In the genomic region with DNA sequence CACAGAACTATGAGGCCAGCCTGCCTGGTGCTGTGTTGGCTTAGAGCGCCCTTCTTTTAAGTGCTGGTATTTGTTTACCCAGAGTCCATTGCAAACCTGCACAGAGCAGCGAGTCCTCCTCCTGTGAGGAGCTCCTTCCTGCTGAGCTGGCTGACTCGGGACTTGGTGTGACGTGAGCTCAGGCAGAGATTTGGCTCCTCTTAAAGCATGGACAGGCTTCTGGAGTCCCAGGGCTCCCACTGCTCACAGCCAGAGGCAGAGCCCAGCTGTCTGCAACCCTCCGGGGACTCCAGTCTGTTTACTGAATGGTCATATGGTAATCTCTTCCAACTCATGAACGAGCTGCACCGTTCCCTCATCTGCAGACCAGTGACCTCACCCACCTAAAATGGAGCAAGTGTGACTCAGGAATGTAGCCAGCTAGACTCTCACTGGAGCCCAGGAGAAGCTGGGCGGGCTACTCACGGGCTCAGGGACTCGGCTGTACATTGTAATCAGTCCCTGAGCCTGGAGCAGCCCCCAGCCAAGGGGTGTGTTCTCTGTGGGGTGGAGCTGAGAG, we compare ENCODE assay signal across 8 mouse cellular contexts.
A peak's percentile ranks its signal among the peaks of the same experiment; 100 is the strongest.
DNase-seq lines count a peak whose midpoint lies in the region; ATAC-seq and TF ChIP-seq lines count a peak whose summit lies in the region.

No protein-coding gene starts in this region.

- in situ Hi-C loops in ES-E14 (cut with MboI; ENCODE audit: low sequenced_read_pairs in 2 of 2, unreplicated experiment in 2 of 2), result no loop called here

- no peak for DNase-seq in ES-E14 (ENCODE audit: low read depth, low spot score)
- peak; percentile 25 for DNase-seq in hindbrain, embryonic 10.5 days (ENCODE audit: low spot score)
- DNase-seq in limb, embryonic 14.5 days (ENCODE audit: low spot score), result peak; percentile 74
- peak; percentile 76 for DNase-seq in yolk sac, embryonic 10.5 days (ENCODE audit: low spot score)
- DNase-seq in layer of hippocampus, adult 18-20 months (ENCODE audit: low spot score in 2 of 2), result no peak

- peaks cover 15 to 18% of the 10 kb centered on the region in 2 experiments; a peak in 3 of 4 replicates for H3K4me1 ChIP-seq in ES-E14 (ENCODE audit: control insufficient read depth in 2 of 2, insufficient read depth in 2 of 2, low read length in 2 of 2, poor library complexity in 1 of 2)
- 0 out of 2 replicates have a peak, but pooled peaks cover 5% of the 10 kb centered on the region for H3K4me1 ChIP-seq in brown adipose tissue, adult 24 weeks (ENCODE audit: control insufficient read depth, insufficient read depth, insufficient read length, low read length)
- peaks cover 37% of the 10 kb centered on the region for H3K4me1 ChIP-seq in forebrain, embryonic 16.5 days (replicated peaks; ENCODE audit: control insufficient read depth, insufficient read depth, low read length)
- H3K4me1 ChIP-seq in hindbrain, embryonic 10.5 days (replicated peaks), result peaks cover 63% of the 10 kb centered on the region
- H3K4me1 ChIP-seq in limb, embryonic 14.5 days (ENCODE audit: control insufficient read depth, insufficient read depth, low read length), result peaks cover 34% of the 10 kb centered on the region
- peaks cover 25% of the 10 kb centered on the region for H3K4me1 ChIP-seq in midbrain, embryonic 15.5 days

- peak; percentile 61 for ATAC-seq in forebrain, embryonic 16.5 days
- ATAC-seq in limb, embryonic 14.5 days (ENCODE audit: low FRiP score, low read depth), result peak; percentile 78
- peak; percentile 64 for ATAC-seq in midbrain, embryonic 15.5 days (replicated peaks)

- no peak overlapping the region for H3K9ac ChIP-seq in ES-E14 (ENCODE audit: insufficient read depth, low read depth, low read length, poor library complexity, severe bottlenecking)
- no peak overlapping the region for H3K9ac ChIP-seq in forebrain, embryonic 16.5 days (replicated peaks; ENCODE audit: low read depth, low read length)
- no peak overlapping the region for H3K9ac ChIP-seq in limb, embryonic 14.5 days (ENCODE audit: low read depth, low read length, severe bottlenecking)
- H3K9ac ChIP-seq in midbrain, embryonic 15.5 days, result no peak overlapping the region

- peak overlapping the region in 1 of 2 experiments; percentile 29; a peak in 1 of 4 replicates for H3K4me3 ChIP-seq in ES-E14 (ENCODE audit: insufficient read depth in 1 of 2, low read depth in 1 of 2, low read length in 2 of 2, poor library complexity in 1 of 2, severe bottlenecking in 1 of 2)
- H3K4me3 ChIP-seq in brown adipose tissue, adult 24 weeks (ENCODE audit: insufficient read depth, low read depth, low read length), result no peak overlapping the region
- no peak overlapping the region for H3K4me3 ChIP-seq in forebrain, embryonic 16.5 days (replicated peaks; ENCODE audit: low read length)
- no peak overlapping the region for H3K4me3 ChIP-seq in hindbrain, embryonic 10.5 days
- H3K4me3 ChIP-seq in limb, embryonic 14.5 days (replicated peaks; ENCODE audit: low read length), result no peak overlapping the region
- H3K4me3 ChIP-seq in midbrain, embryonic 15.5 days, result no peak overlapping the region

- H3K4me2 ChIP-seq in forebrain, embryonic 16.5 days (ENCODE audit: low read length), result no peak overlapping the region
- peak overlapping the region; percentile 21; the same call in 1 of the 2 replicates for H3K4me2 ChIP-seq in limb, embryonic 14.5 days (replicated peaks; ENCODE audit: low read depth, low read length, severe bottlenecking)
- H3K4me2 ChIP-seq in midbrain, embryonic 15.5 days, result peak overlapping the region; percentile 17; the same call in 1 of the 2 replicates

- H3K9me3 ChIP-seq in ES-E14 (ENCODE audit: control insufficient read depth, insufficient read depth, low read depth, low read length), result no peaks in the 10 kb centered on the region
- no peaks in the 10 kb centered on the region for H3K9me3 ChIP-seq in forebrain, embryonic 16.5 days (ENCODE audit: control insufficient read depth, low read length)
- peaks cover 5% of the 10 kb centered on the region; the same call in 1 of the 2 replicates for H3K9me3 ChIP-seq in hindbrain, embryonic 10.5 days
- H3K9me3 ChIP-seq in limb, embryonic 14.5 days (ENCODE audit: control insufficient read depth, low read length), result no peaks in the 10 kb centered on the region
- H3K9me3 ChIP-seq in midbrain, embryonic 15.5 days, result no peaks in the 10 kb centered on the region

- no peaks in the 10 kb centered on the region for H3K36me3 ChIP-seq in ES-E14 (ENCODE audit: control insufficient read depth, insufficient read depth, low read length, poor library complexity, severe bottlenecking)
- H3K36me3 ChIP-seq in forebrain, embryonic 16.5 days (ENCODE audit: control insufficient read depth, insufficient read depth), result no peaks in the 10 kb centered on the region
- H3K36me3 ChIP-seq in hindbrain, embryonic 10.5 days, result no peaks in the 10 kb centered on the region
- H3K36me3 ChIP-seq in limb, embryonic 14.5 days (ENCODE audit: control insufficient read depth, insufficient read depth, low read length), result no peaks in the 10 kb centered on the region
- no peaks in the 10 kb centered on the region for H3K36me3 ChIP-seq in midbrain, embryonic 15.5 days (replicated peaks)

- no peak for TF ChIP-seq POLR2A in limb, embryonic 14.5 days (IDR thresholded peaks at IDR 0.05; ENCODE audit: borderline replicate concordance, extremely low read depth, insufficient read depth, insufficient read length)

- H3K27me3 ChIP-seq in forebrain, embryonic 16.5 days (replicated peaks; ENCODE audit: control insufficient read depth, insufficient read depth, low read length), result no peaks in the 10 kb centered on the region
- no peaks in the 10 kb centered on the region for H3K27me3 ChIP-seq in hindbrain, embryonic 10.5 days (ENCODE audit: insufficient read depth, poor library complexity, severe bottlenecking)
- no peaks in the 10 kb centered on the region for H3K27me3 ChIP-seq in limb, embryonic 14.5 days (ENCODE audit: control insufficient read depth, insufficient read depth, low read length)
- no peaks in the 10 kb centered on the region for H3K27me3 ChIP-seq in midbrain, embryonic 15.5 days (replicated peaks)

- no peak overlapping the region for H3K27ac ChIP-seq in ES-E14 (ENCODE audit: insufficient read depth, low read depth, low read length, poor library complexity, severe bottlenecking)
- H3K27ac ChIP-seq in brown adipose tissue, adult 24 weeks (replicated peaks; ENCODE audit: low read depth, low read length), result peak overlapping the region; percentile 29
- no peak overlapping the region for H3K27ac ChIP-seq in forebrain, embryonic 16.5 days (ENCODE audit: low read length)
- H3K27ac ChIP-seq in hindbrain, embryonic 10.5 days, result peak overlapping the region; percentile 71
- H3K27ac ChIP-seq in limb, embryonic 14.5 days (replicated peaks; ENCODE audit: low read depth, low read length), result peak overlapping the region; percentile 43; the same call in 1 of the 2 replicates
- H3K27ac ChIP-seq in midbrain, embryonic 15.5 days, result no peak overlapping the region

- WGBS in forebrain, embryonic 16.5 days, result 15% methylated on average over 10 of the region's 10 CpGs
- WGBS in hindbrain, embryonic 10.5 days, result 19% methylated on average over 10 of the region's 10 CpGs
- WGBS in limb, embryonic 14.5 days, result 13% methylated on average over 10 of the region's 10 CpGs
- 16% methylated on average over 10 of the region's 10 CpGs for WGBS in midbrain, embryonic 15.5 days

TF ChIP-seq in ES-E14, 5 proteins besides CTCF, POLR2A, EP300 and RAD21:
- TF ChIP-seq HCFC1 (IDR thresholded peaks at IDR 0.05; ENCODE audit: borderline replicate concordance, insufficient read depth, low read length) (no peak), MAFK (IDR thresholded peaks at IDR 0.05; ENCODE audit: insufficient read depth, low read depth, low read length) (0 out of 2 replicates have a peak, but pooled peaks have one; percentile 13)

Comparison
In these comparisons a context has a peak if more than half of its experiments do, and no peak if none do; other contexts are left out.
1. DNase-seq: peak in hindbrain, embryonic 10.5 days (single experiment), limb, embryonic 14.5 days (single experiment) and yolk sac, embryonic 10.5 days (single experiment); none in ES-E14 (single experiment) and layer of hippocampus, adult 18-20 months (0 of 2).
2. H3K27ac ChIP-seq: peak in brown adipose tissue, adult 24 weeks (single experiment), hindbrain, embryonic 10.5 days (single experiment) and limb, embryonic 14.5 days (single experiment); none in ES-E14 (single experiment), forebrain, embryonic 16.5 days (single experiment) and midbrain, embryonic 15.5 days (single experiment).
3. Peak in every context shown above with its lines, with median percentiles within 50 percentile points of each other: ATAC-seq.